Mouse (Mus musculus) thymus, postnatal 0 days (tissue): Measurements from ENCODE around the gene Mmp17. TPM values are rescaled to one million over a fixed set of nuclear protein-coding genes. Genes with fewer than 3 reads are reported as not detected.
"Not testable (repeated sequence)": the region's sequence is repeated elsewhere in the genome, so short reads cannot be mapped to it uniquely, and the experiment has no call there.

Experiments used
- DNase-seq: peaks from one replicate; pipeline ENCODE4 v3.0.0-alpha.2; 2015; ENCODE audit warnings: low spot score
- polyA plus RNA-seq: library from polyadenylated mRNA; unstranded; fragments of >200 nt; fragmentation: Nextera tagmentation; extraction: Ambion mirVana; gene quantifications from 2 replicates; pipeline ENCODE4 v1.2.1, GENCODE M21; 2015

Mmp17 gene
- polyA plus RNA-seq, 1 experiment from 2014 or later, result 1.5 TPM

- no peak for DNase-seq
Observed at GRCm38 (mm10) chr5:129590915-129591314, 6.9 kb downstream of the Mmp17 start.

GRCm38 (mm10) chr5:129594116-129595114 is 10.4 kb downstream of the Mmp17 start:
- DNase-seq, result peak; percentile 82

GRCm38 (mm10) chr5:129602071-129602487 is 18.1 kb downstream of the Mmp17 start:
- no peak for DNase-seq

- no peak for DNase-seq
Observed at GRCm38 (mm10) chr5:129607476-129607875, 23.5 kb downstream of the Mmp17 start.

GRCm38 (mm10) chr5:129611060-129611459 is 27.1 kb downstream of the Mmp17 start:
- DNase-seq, result peak; percentile 67

DNA sequence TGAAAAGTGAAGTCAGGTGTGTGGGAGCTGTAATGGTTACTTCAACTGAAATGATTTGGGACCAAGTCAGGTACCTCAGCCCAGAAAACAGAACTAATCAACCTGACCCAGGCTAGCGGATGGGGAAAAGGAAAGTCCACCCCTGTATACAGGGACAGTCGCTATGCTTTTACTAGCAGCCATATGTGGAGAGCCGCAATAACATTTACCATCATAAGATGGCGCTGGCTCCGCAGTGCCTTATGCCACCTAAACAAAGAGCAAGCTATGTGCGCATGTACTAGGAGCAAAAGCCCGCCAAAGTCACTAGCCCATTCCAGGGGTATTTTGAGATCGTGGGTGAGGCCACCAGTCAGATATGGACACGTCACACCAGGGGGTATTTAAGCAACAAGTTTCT is 36.6 kb downstream of the Mmp17 start:
- not testable (repeated sequence) for DNase-seq

- DNase-seq, result no peak
Observed at GRCm38 (mm10) chr5:129621361-129621760, 37.4 kb downstream of the Mmp17 start.

GRCm38 (mm10) chr5:129626099-129626498 is 42.1 kb downstream of the Mmp17 start:
- no peak for DNase-seq

DNA sequence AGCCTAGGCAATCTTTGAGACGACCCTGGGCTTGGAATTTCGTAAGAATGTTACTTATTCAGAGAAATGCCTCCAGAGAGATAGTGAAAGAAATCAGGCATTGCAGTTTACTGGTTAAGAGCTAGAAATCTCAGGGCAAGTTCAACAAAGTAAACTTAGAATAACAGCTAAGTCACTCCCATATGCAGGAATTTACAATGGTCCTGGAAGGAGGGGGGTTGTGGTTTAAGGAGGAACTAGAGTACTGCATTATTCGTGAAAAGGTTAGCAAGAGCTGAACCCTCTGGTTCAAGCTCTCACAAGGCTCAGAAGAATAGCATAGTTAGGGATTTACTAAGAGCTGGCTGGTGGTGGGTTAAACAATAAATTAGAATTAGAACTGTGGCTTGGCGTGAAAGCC is 42.6 kb downstream of the Mmp17 start:
- not testable (repeated sequence) for DNase-seq

DNA sequence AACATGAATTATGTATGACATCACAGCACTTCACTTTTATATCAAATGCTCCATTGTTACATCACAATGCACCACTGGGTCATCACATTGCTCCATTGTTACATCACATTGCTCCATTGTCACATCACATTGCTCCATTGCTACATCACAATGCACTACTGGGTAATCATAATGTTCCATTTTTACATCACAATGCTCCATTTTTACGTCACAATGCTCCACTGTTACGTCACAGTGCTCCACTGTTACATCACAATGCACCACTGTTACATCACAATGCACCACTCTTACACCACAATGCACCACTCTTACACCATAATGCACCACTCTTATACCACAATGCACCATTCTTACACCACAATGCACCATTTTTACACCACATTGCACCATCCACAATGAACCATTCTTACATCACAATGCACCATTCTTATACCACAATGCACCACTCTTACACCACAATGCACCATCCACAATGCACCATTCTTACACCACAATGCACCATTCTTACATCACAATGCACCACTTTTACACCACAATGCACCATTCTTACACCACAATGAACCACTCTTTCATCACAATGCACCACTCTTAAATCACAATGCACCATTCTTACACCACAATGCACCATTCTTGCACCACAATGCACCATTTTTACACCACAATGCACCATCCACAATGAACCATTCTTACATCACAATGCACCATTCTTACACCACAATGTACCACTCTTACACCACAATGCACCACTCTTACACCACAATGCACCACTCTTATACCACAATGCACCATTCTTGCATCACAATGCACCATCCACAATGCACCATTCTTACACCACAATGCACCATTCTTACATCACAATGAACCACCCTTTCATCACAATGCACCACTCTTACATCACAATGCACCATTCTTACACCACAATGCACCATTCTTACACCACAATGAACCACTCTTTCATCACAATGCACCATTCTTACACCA is 48.6 kb downstream of the Mmp17 start:
- not testable (repeated sequence) for DNase-seq

GRCm38 (mm10) chr5:129650858-129651257 is 66.9 kb downstream of the Mmp17 start:
- no peak for DNase-seq

DNA sequence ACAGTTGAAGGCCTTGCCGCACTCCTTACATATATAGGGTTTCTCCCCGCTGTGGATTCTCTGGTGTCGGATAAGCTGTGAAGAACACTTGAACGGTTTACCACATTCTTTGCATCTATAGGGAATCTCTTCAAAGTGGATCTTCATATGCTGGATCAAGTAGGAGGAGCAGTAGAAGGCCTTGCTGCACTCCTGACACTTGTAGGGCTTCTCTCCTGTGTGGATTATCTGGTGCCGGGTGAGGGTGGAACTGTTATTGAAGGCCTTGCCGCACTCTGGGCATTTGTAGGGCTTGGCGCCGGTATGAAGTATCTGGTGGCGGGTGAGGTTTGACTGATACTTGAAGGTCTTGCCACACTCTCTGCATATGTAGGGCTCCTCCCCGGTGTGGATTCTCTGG is 73.0 kb downstream of the Mmp17 start:
- no peak for DNase-seq

DNA sequence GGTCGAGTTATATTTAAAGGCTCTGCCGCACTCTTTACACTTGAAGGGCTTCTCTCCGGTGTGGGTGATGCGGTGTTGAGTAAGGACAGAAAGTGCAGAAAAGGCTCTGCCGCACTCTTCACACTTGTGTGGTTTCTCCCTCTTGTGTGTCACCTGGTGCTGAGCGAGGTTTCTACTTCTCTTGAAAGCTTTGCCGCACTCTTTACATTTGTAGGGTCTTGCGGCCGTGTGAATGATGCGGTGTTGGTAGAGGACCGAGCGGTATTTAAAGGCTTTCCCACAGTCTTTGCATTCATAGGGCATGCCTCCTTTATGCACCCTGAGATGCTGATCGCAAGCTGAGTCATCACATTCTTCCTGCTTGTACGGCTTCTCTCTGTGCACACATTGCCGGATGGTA is 74.0 kb downstream of the Mmp17 start:
- DNase-seq, result no peak

Other genes with a start within 250 kb of the Mmp17 start
- 31.3 and 45.3 TPM in 2 replicates for gene Sfswap, start 82.9 kb upstream of the Mmp17 start, polyA plus RNA-seq
- 1.8 and 2.3 TPM in 2 replicates for gene Zfp11, start 85.9 kb downstream of the Mmp17 start, polyA plus RNA-seq
- gene Sept14, start 124.3 kb downstream of the Mmp17 start, polyA plus RNA-seq, result not detected in 2 replicates
- 200 and 203 TPM in 2 replicates for gene Mrps17, start 131.3 kb downstream of the Mmp17 start, polyA plus RNA-seq
- gene Nipsnap2, start 140.9 kb downstream of the Mmp17 start, polyA plus RNA-seq, result 77.2 and 91.7 TPM in 2 replicates
- 83.5 and 85.9 TPM in 2 replicates for gene Psph, start 203.3 kb downstream of the Mmp17 start, polyA plus RNA-seq